ENCODE assay signal across 8 mouse cellular contexts in the genomic region with DNA sequence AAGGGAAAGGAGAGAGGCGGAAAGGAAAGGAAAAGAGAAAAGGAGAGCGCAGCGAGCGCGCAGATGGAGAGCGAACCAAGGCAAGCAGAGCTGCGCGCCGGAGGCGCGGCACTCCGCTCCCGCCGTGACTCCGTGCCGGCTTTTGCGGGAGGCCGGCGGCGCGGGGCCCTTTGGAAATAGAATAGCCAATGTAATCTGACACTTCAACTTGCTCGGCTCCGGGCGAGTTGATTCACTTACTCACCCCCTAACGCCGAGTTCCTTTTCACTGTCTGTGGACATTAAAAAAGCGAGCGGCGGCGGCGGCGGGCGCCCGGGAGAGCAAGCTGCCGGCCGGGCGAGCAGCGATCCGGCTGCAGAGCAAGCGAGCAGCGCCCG. TPM values are rescaled to one million over a fixed set of nuclear protein-coding genes. Genes with fewer than 3 reads are reported as not detected.
DNase-seq lines count a peak whose midpoint lies in the region; ATAC-seq and TF ChIP-seq lines count a peak whose summit lies in the region.

A gene (plus strand): TSS at position 170 of the 378 bp plus-strand sequence.

- intact Hi-C loops in heart, postnatal 14 days (cut with DNase I) = loop anchor here (5.0 to 10.0 kb wide), 4 partner anchors 237 to 962 kb away; no protein-coding TSS in a partner anchor

- peak; percentile 61 for ATAC-seq in CD4-positive, CD25-positive, alpha-beta regulatory T cell, adult 4 months
- ATAC-seq in cerebellum, adult (ENCODE audit: insufficient number of reproducible peaks, low FRiP score, low TSS enrichment) = peak; percentile 37; the same call in 1 of the 2 replicates
- peak; percentile 50 for ATAC-seq in forebrain, embryonic 14.5 days
- ATAC-seq in liver, postnatal 0 days = peak; percentile 61
- ATAC-seq in neural tube, embryonic 13.5 days (ENCODE audit: low read depth) = peak; percentile 28

- no peaks in the 10 kb centered on the region for H3K27me3 ChIP-seq in forebrain, embryonic 14.5 days (replicated peaks; ENCODE audit: control insufficient read depth, insufficient read depth, low read length)
- no peaks in the 10 kb centered on the region for H3K27me3 ChIP-seq in liver, postnatal 0 days (ENCODE audit: insufficient read depth, low read length)
- 0 out of 2 replicates have a peak, but pooled peaks cover 3% of the 10 kb centered on the region for H3K27me3 ChIP-seq in neural tube, embryonic 13.5 days
- no peaks in the 10 kb centered on the region for H3K27me3 ChIP-seq in testis, adult 2 months (ENCODE audit: control insufficient read depth, insufficient read depth, low read length)

- no peak for TF ChIP-seq CTCF in liver, postnatal 0 days (IDR thresholded peaks at IDR 0.05; ENCODE audit: low read depth)
- no peak for TF ChIP-seq CTCF in testis, adult 2 months (IDR thresholded peaks at IDR 0.05; ENCODE audit: control insufficient read depth, insufficient read depth, insufficient replicate concordance, low read depth, low read length)

- H3K9ac ChIP-seq in forebrain, embryonic 14.5 days (ENCODE audit: low read length) = peak within 1 kb of the TSS; percentile 100
- peak within 1 kb of the TSS; percentile 75 for H3K9ac ChIP-seq in liver, postnatal 0 days (replicated peaks)
- peak within 1 kb of the TSS; percentile 100 for H3K9ac ChIP-seq in neural tube, embryonic 13.5 days

- peak within 1 kb of the TSS; percentile 98 for H3K4me3 ChIP-seq in forebrain, embryonic 14.5 days (ENCODE audit: low read depth, low read length)
- H3K4me3 ChIP-seq in liver, postnatal 0 days (ENCODE audit: low read depth, low read length) = peak within 1 kb of the TSS; percentile 80
- H3K4me3 ChIP-seq in neural tube, embryonic 13.5 days = peak within 1 kb of the TSS; percentile 100
- peak within 1 kb of the TSS; percentile 77 for H3K4me3 ChIP-seq in testis, adult 2 months (ENCODE audit: control insufficient read depth, low read depth, low read length)

- TF ChIP-seq POLR2A in testis, adult 2 months (IDR thresholded peaks at IDR 0.05; ENCODE audit: control insufficient read depth, low read depth, low read length) = 0 out of 2 replicates have a peak, but pooled peaks have one; percentile 12

- peak within 1 kb of the TSS; percentile 99 for H3K27ac ChIP-seq in forebrain, embryonic 14.5 days (ENCODE audit: low read depth, low read length)
- peak within 1 kb of the TSS; percentile 99 for H3K27ac ChIP-seq in liver, postnatal 0 days (ENCODE audit: low read depth)
- peak within 1 kb of the TSS; percentile 100 for H3K27ac ChIP-seq in neural tube, embryonic 13.5 days (replicated peaks)
- H3K27ac ChIP-seq in testis, adult 2 months (ENCODE audit: control insufficient read depth, insufficient read depth, low read depth, low read length) = peak within 1 kb of the TSS; percentile 50

- TF ChIP-seq EP300 in liver, postnatal 0 days (IDR thresholded peaks at IDR 0.05; ENCODE audit: low read depth) = no peak

- no peaks in the 10 kb centered on the region for H3K9me3 ChIP-seq in forebrain, embryonic 14.5 days (replicated peaks; ENCODE audit: control insufficient read depth, low read length)
- no peaks in the 10 kb centered on the region for H3K9me3 ChIP-seq in liver, postnatal 0 days (ENCODE audit: low read length)
- H3K9me3 ChIP-seq in neural tube, embryonic 13.5 days = no peaks in the 10 kb centered on the region

- peaks cover 28% of the 10 kb centered on the region for H3K4me1 ChIP-seq in forebrain, embryonic 14.5 days (ENCODE audit: control insufficient read depth, insufficient read depth, low read length)
- H3K4me1 ChIP-seq in liver, postnatal 0 days (ENCODE audit: insufficient read depth) = peaks cover 36% of the 10 kb centered on the region
- H3K4me1 ChIP-seq in neural tube, embryonic 13.5 days (replicated peaks) = peaks cover 63% of the 10 kb centered on the region
- peaks cover 21% of the 10 kb centered on the region; the same call in 1 of the 2 replicates for H3K4me1 ChIP-seq in testis, adult 2 months (ENCODE audit: control insufficient read depth, insufficient read depth, low read length)

- WGBS in forebrain, embryonic 14.5 days = under 1% methylated on average over 42 of the region's 42 CpGs
- WGBS in large intestine, adult 2 months = under 1% methylated on average over 42 of the region's 42 CpGs
- WGBS in liver, postnatal 0 days (ENCODE audit: insufficient replicate concordance) = under 1% methylated on average over 38 of the region's 42 CpGs
- under 1% methylated on average over 42 of the region's 42 CpGs for WGBS in neural tube, embryonic 13.5 days

- no peaks in the 10 kb centered on the region for H3K36me3 ChIP-seq in forebrain, embryonic 14.5 days (ENCODE audit: control insufficient read depth, insufficient read depth, low read length)
- H3K36me3 ChIP-seq in liver, postnatal 0 days (replicated peaks; ENCODE audit: insufficient read depth, low read length) = no peaks in the 10 kb centered on the region
- no peaks in the 10 kb centered on the region for H3K36me3 ChIP-seq in neural tube, embryonic 13.5 days
- H3K36me3 ChIP-seq in testis, adult 2 months (ENCODE audit: control insufficient read depth, insufficient read depth, low read length) = no peaks in the 10 kb centered on the region

- peak within 1 kb of the TSS; percentile 98 for H3K4me2 ChIP-seq in forebrain, embryonic 14.5 days (ENCODE audit: low read length)
- H3K4me2 ChIP-seq in liver, postnatal 0 days (ENCODE audit: low read depth, low read length) = peak within 1 kb of the TSS; percentile 99
- peak within 1 kb of the TSS; percentile 99 for H3K4me2 ChIP-seq in neural tube, embryonic 13.5 days

- peak; percentile 94 for DNase-seq in forebrain, embryonic 14.5 days (ENCODE audit: low spot score)
- peak; percentile 92 to 93 for DNase-seq in heart, postnatal 14 days
- DNase-seq in large intestine, adult 2 months (ENCODE audit: low read depth, low spot score) = peak; percentile 78
- peak; percentile 87 for DNase-seq in liver, postnatal 0 days

RNA-seq across cellular contexts. Expression of the gene that starts here (rescaled TPM):
- 10 to 100 TPM; 21.2 to 34.3 TPM for polyA plus RNA-seq in CD4-positive, CD25-positive, alpha-beta regulatory T cell, adult 4 months (2017; shearing (Covaris generic))
- polyA plus RNA-seq in forebrain, embryonic 14.5 days (2014; fragmentation: Nextera tagmentation; extraction: Ambion mirVana) = 37.0 and 43.8 TPM in 2 replicates
- total RNA-seq in heart, postnatal 14 days (2021) = 10 to 100 TPM; 53.9 to 59.4 TPM
- 25.6 and 38.7 TPM in 2 replicates for polyA plus RNA-seq in large intestine, adult 2 months (2012; rRNA removed)
- polyA plus RNA-seq in liver, postnatal 0 days (2015; fragmentation: Nextera tagmentation; extraction: Ambion mirVana) = 3.6 and 4.3 TPM in 2 replicates
- 57.2 and 66.2 TPM in 2 replicates for polyA plus RNA-seq in neural tube, embryonic 13.5 days (2015; fragmentation: Nextera tagmentation; extraction: Ambion mirVana)
- 9.1 and 10.0 TPM in 2 replicates for polyA plus RNA-seq in testis, adult 2 months (2012; rRNA removed)

Comparison
In these comparisons a context has a peak if more than half of its experiments do, and no peak if none do; other contexts are left out.
1. Peak in every context shown above with its lines: DNase-seq, ATAC-seq, H3K4me3 ChIP-seq and H3K27ac ChIP-seq.
2. H3K27ac ChIP-seq: peak in every context shown above with its lines; median percentile 100 in neural tube, embryonic 13.5 days; 99 in forebrain, embryonic 14.5 days; 99 in liver, postnatal 0 days; 50 in testis, adult 2 months.